Mouse (Mus musculus): ENCODE results near the gene Klhl41.
"Not testable (repeated sequence)": the region's sequence is repeated elsewhere in the genome, so short reads cannot be mapped to it uniquely, and the experiment has no call there.

Klhl41 gene

DNA sequence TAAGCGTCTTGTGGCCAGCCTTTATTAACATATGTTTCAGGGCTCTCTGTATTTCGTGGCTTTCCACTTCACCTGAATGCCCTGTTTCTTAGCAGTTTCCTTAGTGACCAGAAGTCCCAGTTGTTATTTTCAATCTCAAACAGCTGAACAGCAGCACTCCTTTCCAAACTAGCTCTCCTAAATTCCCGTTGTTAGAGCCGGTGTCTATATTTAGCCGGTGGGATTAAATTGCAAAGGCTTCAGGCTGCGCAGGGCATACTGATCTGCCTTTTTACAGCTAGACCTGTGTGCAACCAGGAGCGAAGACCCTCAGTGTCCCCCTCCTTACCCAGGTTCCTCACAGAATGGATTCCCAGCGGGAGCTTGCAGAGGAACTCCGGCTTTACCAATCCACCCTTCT, at the start of gene Klhl41:
TSS of gene Klhl41 (plus strand) at position 268 of the 400 bp plus-strand sequence.
- DNase-seq (ENCODE audit: low read depth, low spot score): no peak

- no peak for DNase-seq (ENCODE audit: low read depth, low spot score)
These were observed 40.7 kb upstream of the Klhl41 start for GRCm38 (mm10) chr2:69629215-69629614.

GRCm38 (mm10) chr2:69629914-69630313, 40.0 kb upstream of the Klhl41 start:
- no peak for DNase-seq (ENCODE audit: low read depth, low spot score)

DNA sequence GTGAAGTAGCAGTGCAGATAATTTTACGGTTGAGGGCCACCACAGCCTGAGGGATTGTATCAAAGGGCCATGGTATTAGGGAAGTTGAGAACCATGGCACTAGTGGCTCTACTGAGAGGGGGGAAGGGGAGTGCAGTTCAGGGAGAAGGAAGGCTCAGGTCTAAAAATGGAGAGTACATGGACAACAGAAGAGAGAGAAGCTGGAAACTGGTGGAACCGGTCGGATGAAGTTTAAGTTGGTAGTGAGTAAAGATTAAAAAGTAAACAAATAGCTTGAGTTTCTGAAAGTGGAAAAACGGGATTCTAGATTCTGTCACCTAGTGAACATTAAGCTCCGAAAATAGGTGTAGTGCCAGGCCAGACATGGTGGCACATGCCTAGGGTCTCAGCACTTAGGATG, 39.1 kb upstream of the Klhl41 start:
- no peak for DNase-seq (ENCODE audit: low read depth, low spot score)

- DNase-seq (ENCODE audit: low read depth, low spot score): no peak
These were observed 38.5 kb upstream of the Klhl41 start for GRCm38 (mm10) chr2:69631449-69631848.

GRCm38 (mm10) chr2:69635064-69635701, 34.7 kb upstream of the Klhl41 start:
- peak; percentile 51 for DNase-seq (ENCODE audit: low read depth, low spot score)

DNA sequence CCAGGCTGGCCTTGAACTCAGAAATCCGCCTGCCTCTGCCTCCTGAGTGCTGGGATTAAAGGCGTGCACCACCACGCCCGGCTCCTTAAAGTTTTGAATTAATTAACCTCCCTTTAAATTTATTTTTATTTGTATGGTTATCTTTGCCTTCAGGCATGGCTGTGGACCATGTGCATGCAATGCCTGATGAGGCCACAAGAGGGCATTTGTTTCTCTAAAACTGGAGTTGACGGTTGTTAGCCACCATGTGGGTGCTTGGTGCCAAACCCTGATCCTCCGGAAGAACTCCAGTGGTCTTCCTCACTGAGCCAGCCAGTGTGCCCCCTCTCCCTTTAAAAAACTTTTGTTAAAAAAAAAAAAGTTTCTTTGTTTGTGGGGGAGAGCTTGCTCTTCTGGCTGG, 34.1 kb upstream of the Klhl41 start:
- peak; percentile 33 for DNase-seq (ENCODE audit: low read depth, low spot score)

- DNase-seq (ENCODE audit: low read depth, low spot score): not testable (repeated sequence)
These were observed 31.9 kb upstream of the Klhl41 start for GRCm38 (mm10) chr2:69637989-69638388.

DNA sequence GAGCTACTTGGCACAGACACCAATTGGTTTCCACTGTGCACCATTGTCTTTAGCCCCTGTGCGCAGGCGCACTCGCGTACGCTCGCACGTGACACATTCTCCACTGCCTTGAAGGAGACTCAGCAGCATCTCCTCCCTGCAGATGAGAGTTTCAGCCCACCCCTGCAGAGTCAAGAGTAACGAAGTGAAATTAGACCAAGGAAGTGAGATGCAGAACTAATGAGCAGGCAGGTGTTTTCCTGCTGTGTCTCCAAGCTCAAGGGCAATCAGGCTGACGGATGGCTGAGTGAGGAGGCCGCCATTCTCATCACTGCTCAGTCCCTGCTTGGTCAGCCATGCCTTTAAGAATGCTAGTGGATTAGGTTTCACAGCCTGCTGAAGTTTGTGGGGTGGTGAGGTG, 29.8 kb upstream of the Klhl41 start:
- DNase-seq (ENCODE audit: low read depth, low spot score): peak; percentile 21

GRCm38 (mm10) chr2:69644968-69645617, 24.8 kb upstream of the Klhl41 start:
- DNase-seq (ENCODE audit: low read depth, low spot score): no peak

GRCm38 (mm10) chr2:69646726-69647490, 23.0 kb upstream of the Klhl41 start, which contains the start of gene Bbs5:
Gene Bbs5, plus strand, starts transcription at chr2:69647171.
- peak; percentile 84 for DNase-seq (ENCODE audit: low read depth, low spot score)

DNA sequence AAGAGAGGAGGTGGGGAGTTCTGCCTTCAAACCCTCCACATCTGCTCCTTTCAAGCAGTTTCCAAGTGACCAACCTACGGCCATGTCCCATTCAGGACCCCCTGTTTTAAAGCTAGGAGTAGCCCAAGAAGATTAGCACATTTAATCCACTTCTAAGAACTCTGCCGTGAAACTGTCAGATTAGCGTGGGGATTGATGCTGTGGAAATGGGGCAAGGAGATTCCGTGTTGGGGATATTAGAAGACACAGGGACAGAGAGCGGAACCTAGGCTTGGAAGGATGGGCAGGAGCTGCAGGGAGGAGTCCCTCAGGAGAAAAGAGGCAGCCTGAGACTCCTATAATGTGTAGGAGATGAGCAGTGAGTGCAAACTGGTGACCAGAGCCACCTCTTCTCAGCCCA, 20.2 kb upstream of the Klhl41 start:
- DNase-seq (ENCODE audit: low read depth, low spot score): peak; percentile 53

DNA sequence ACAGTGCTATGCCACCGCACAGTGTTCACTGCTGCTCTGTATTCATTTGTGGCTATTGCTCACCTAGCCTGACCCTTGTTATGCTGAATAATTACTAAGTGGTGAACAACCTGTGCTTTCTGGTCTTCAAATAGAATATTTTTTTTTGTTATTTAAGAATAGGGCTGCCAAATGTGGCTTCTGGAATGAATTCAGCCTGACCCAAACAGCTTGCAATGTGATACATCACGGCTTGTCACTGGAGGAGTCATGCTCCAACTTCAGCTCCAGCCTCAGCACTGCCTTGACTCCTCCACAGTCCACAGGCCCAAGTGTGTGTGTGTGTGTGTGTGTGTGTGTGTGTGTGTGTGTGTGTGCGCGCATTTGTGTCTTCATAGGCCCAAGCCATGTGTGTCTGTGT, 10.6 kb upstream of the Klhl41 start:
- no peak for DNase-seq (ENCODE audit: low read depth, low spot score)

- no peak for DNase-seq (ENCODE audit: low read depth, low spot score)
These were observed 6.0 kb upstream of the Klhl41 start for GRCm38 (mm10) chr2:69663827-69664476.

DNA sequence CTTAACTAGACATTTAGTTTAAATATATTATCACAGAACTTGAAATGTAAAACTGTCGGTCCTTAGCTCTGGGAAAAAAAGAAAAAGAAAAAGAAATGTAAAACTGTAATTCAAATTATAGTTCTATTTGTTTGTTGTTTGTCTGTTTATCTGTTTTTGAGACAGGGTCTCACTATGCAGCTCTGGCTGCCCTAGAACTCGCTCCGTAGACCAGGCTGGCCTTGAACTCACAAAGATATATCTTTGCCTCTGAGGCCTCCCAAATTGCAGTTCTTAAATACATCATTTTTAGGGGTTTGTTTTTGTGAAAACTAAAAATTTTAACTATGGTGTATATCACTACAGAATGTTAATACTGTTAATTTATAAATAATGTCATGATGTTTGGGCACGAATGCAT, 2.3 kb upstream of the Klhl41 start:
- DNase-seq (ENCODE audit: low read depth, low spot score): no peak

DNA sequence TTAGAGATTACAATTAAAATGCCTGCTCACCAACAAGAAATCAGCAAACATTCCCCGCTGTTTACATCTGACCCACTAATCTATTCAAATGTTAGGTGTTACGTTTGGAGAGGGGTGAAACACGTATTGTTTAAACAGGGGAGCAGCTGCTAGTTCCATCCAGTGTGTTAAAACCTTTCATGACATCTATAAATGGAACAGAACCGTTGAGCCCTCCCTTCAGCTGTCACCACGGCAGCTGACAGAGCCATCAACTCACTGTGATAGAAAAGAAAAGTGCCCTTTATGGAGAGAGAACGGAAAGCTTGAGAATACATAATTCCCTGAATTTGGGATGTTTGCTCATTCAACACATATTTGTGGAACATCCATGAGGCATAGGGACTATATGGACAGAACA, 1.5 kb upstream of the Klhl41 start:
- no peak for DNase-seq (ENCODE audit: low read depth, low spot score)

- DNase-seq (ENCODE audit: low read depth, low spot score): no peak
These were observed 3.8 kb downstream of the Klhl41 start for GRCm38 (mm10) chr2:69673723-69674122.

GRCm38 (mm10) chr2:69675266-69675665, 5.3 kb downstream of the Klhl41 start:
- DNase-seq (ENCODE audit: low read depth, low spot score): no peak

- DNase-seq (ENCODE audit: low read depth, low spot score): no peak
These were observed 6.8 kb downstream of the Klhl41 start for GRCm38 (mm10) chr2:69676713-69677112.

DNA sequence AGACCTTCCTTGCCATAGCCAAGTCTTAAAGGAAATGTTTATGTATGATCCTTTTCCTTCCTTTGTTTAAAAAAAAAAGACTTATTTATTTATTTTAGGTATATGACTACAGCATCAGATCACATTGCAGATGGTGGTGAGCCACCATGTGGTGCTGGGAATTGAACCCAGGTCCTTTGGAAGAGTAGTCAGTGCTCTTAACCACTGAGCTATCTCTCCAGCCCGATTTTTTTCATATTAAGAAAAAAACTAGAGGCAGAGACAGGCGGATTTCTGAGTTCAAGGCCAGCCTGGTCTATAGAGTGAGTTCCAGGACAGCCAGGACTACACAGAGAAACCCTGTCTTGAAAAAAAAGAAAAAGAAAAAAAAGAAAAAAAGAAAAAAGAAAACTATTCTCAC, 7.3 kb downstream of the Klhl41 start:
- DNase-seq (ENCODE audit: low read depth, low spot score): not testable (repeated sequence)

DNA sequence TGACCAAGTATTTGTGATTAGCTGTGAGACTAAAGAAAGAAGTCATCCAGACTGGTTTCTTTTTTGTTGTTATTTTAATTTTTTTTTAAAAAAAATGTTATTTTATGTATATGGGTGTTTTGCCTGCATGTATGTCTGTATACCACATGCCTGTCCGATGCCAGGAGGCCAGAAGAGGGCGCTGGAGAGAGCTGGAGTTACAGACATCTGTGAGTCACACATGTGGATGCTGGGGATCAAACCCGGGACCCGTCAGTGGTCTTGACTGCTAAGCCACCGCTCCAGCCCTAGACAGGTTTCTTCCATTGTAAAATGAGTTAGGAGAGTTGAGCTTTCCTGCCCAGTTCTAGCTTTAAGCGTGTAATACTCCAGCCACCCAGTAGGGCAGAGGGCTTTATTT, 10.1 kb downstream of the Klhl41 start:
- no peak for DNase-seq (ENCODE audit: low read depth, low spot score)

GRCm38 (mm10) chr2:69681931-69682330, 12.0 kb downstream of the Klhl41 start:
- DNase-seq (ENCODE audit: low read depth, low spot score): no peak

All from retina, postnatal 7 days (tissue).